Mouse (Mus musculus): ENCODE data around the gene Gm43302.
"Not testable (repeated sequence)": the region's sequence is repeated elsewhere in the genome, so short reads cannot be mapped to it uniquely, and the experiment has no call there.

DNA sequence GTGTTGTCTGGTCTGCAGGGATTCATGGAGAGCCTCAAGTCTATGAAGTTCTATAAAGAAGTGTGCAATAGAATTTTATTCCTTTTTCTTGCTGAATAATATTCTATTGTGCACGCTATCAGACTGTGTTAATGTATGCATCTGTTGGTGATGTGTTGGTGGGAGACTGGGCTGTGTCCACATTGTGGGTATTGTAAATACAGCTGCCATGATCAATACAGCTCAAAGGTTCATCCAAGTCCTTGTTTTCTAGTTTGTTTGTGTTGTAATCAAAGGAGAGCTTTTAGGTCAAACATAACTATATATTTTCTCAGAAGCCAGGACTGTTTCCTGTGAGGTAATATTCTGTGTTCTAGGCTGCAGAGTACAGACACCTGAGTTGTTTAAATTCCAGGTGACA is 94.3 kb downstream of the Gm43302 start:
- TF ChIP-seq CTCF (IDR thresholded peaks at IDR 0.05; ENCODE audit: borderline replicate concordance, extremely low read depth, insufficient read depth, insufficient read length); POLR2A (IDR thresholded peaks at IDR 0.05; ENCODE audit: borderline replicate concordance, extremely low read depth, insufficient read depth, insufficient read length, poor library complexity, severe bottlenecking): not testable (repeated sequence)
